Mouse (Mus musculus) embryonic facial prominence, embryonic 13.5 days (tissue): ENCODE results near the gene Olfr798. TPM values are rescaled to one million over a fixed set of nuclear protein-coding genes. Genes with fewer than 3 reads are reported as not detected.

Source experiments
- ATAC-seq: fragments of 200-750 bp; cut with Nextera tagmentation; 2 replicates; pipeline ENCODE4 v1.8.0; 2017; ENCODE audit warnings: low read depth; ENCODE audit not compliant: insufficient number of reproducible peaks, insufficient read depth, low FRiP score, low TSS enrichment
- H3K27ac ChIP-seq: fragments of 300-500 bp; sonication (generic); 2 replicates; pipeline ENCODE4 v1.5.1; 2015; ENCODE audit warnings: moderate library complexity, mild to moderate bottlenecking, inconsistent platforms
- H3K27me3 ChIP-seq: fragments of 300-500 bp; sonication (generic); 2 replicates; pipeline ENCODE4 v1.6.1; 2015; ENCODE audit warnings: mild to moderate bottlenecking, inconsistent platforms
- H3K36me3 ChIP-seq: fragments of 300-500 bp; sonication (generic); 2 replicates; pipeline ENCODE4 v1.6.1; 2015; ENCODE audit warnings: mild to moderate bottlenecking, inconsistent platforms
- H3K4me1 ChIP-seq: fragments of 300-500 bp; sonication (generic); 2 replicates; pipeline ENCODE4 v1.6.1; 2015; ENCODE audit warnings: inconsistent platforms
- H3K4me2 ChIP-seq: fragments of 300-500 bp; sonication (generic); 2 replicates; pipeline ENCODE4 v1.6.1; 2015; ENCODE audit warnings: moderate library complexity, mild to moderate bottlenecking, inconsistent platforms
- H3K4me3 ChIP-seq: fragments of 300-500 bp; sonication (generic); 2 replicates; pipeline ENCODE4 v1.5.1; 2015; ENCODE audit warnings: mild to moderate bottlenecking, inconsistent platforms
- H3K9ac ChIP-seq: fragments of 300-500 bp; sonication (generic); 2 replicates; pipeline ENCODE4 v1.6.1; 2015; ENCODE audit warnings: mild to moderate bottlenecking, inconsistent platforms
- H3K9me3 ChIP-seq: fragments of 300-500 bp; sonication (generic); 2 replicates; pipeline ENCODE4 v1.6.1; 2016; ENCODE audit warnings: inconsistent platforms
- WGBS: fragments of 180-500 bp; shearing (Covaris S2); methylation state at CpG from one replicate; pipeline ENCODE4 v1.1.7; 2015; ENCODE audit warnings: mixed read lengths; 5-methylcytosine and 5-hydroxymethylcytosine counted together
- microRNA-seq: library from miRNA; unstranded; fragments of <30 nt; microRNA quantifications from one replicate; pipeline ENCODE4, GENCODE M21; 2016
- polyA plus RNA-seq: library from polyadenylated mRNA; unstranded; fragments of >200 nt; fragmentation: Nextera tagmentation; extraction: Ambion mirVana; gene quantifications from 2 replicates; pipeline ENCODE4 v1.2.1, GENCODE M21; 2015

Gene Olfr798
- not detected in 2 replicates for polyA plus RNA-seq

GRCm38 (mm10) chr10:129627834-129628233, at the start of gene Olfr798:
Gene Olfr798, minus strand, starts transcription at chr10:129627934.
- H3K27me3 ChIP-seq, result no peaks in the 10 kb centered on the region
- WGBS, result 78% methylated on average over 1 of the region's 1 CpGs
- no peak within 1 kb of the TSS for H3K4me2 ChIP-seq
- no peak within 1 kb of the TSS for H3K9ac ChIP-seq
- no peaks in the 10 kb centered on the region for H3K36me3 ChIP-seq
- no peak within 1 kb of the TSS for H3K27ac ChIP-seq
- H3K4me1 ChIP-seq, result no peaks in the 10 kb centered on the region
- H3K9me3 ChIP-seq, result no peaks in the 10 kb centered on the region
- no peak for ATAC-seq
- no peak within 1 kb of the TSS for H3K4me3 ChIP-seq

- no peak within 1 kb of the TSS for H3K4me2 ChIP-seq
- no peaks in the 10 kb centered on the region for H3K4me1 ChIP-seq
- no peak within 1 kb of the TSS for H3K27ac ChIP-seq
- no peaks in the 10 kb centered on the region for H3K36me3 ChIP-seq
- H3K27me3 ChIP-seq, result no peaks in the 10 kb centered on the region
- WGBS, result 76% methylated on average over 1 of the region's 1 CpGs
- H3K9ac ChIP-seq, result no peak within 1 kb of the TSS
- no peaks in the 10 kb centered on the region for H3K9me3 ChIP-seq
- no peak for ATAC-seq
- no peak within 1 kb of the TSS for H3K4me3 ChIP-seq
Observed at GRCm38 (mm10) chr10:129673765-129674164, 46.0 kb upstream of the Olfr798 start, which contains the start of gene Olfr801. Gene Olfr801, minus strand, starts transcription at chr10:129673865.

- Histone ChIP-seq H3K27me3 (no peaks in the 10 kb centered on the region), H3K27ac (no peak within 1 kb of the TSS), H3K9ac (no peak within 1 kb of the TSS), H3K4me1 (no peaks in the 10 kb centered on the region), H3K4me2 (no peak within 1 kb of the TSS), H3K36me3 (no peaks in the 10 kb centered on the region), H3K4me3 (no peak within 1 kb of the TSS), H3K9me3 (no peaks in the 10 kb centered on the region)
- ATAC-seq, result no peak
Observed at GRCm38 (mm10) chr10:129657394-129657793, 29.7 kb upstream of the Olfr798 start, which contains the start of gene Olfr800. Gene Olfr800, plus strand, starts transcription at chr10:129657694.

- H3K4me2 ChIP-seq, result no peak overlapping the region
- no peak overlapping the region for H3K9ac ChIP-seq
- no peaks in the 10 kb centered on the region for H3K36me3 ChIP-seq
- no peak overlapping the region for H3K4me3 ChIP-seq
- no peaks in the 10 kb centered on the region for H3K27me3 ChIP-seq
- no peak for ATAC-seq
- H3K4me1 ChIP-seq, result no peaks in the 10 kb centered on the region
- H3K9me3 ChIP-seq, result no peaks in the 10 kb centered on the region
- WGBS, result 91% methylated on average over 1 of the region's 1 CpGs
- H3K27ac ChIP-seq, result no peak overlapping the region
Observed at GRCm38 (mm10) chr10:129651763-129652162, 24.0 kb upstream of the Olfr798 start.

GRCm38 (mm10) chr10:129637184-129637583, 9.4 kb upstream of the Olfr798 start, which contains the start of gene Olfr799:
Gene Olfr799, plus strand, starts transcription at chr10:129637484.
- Histone ChIP-seq H3K36me3 (no peaks in the 10 kb centered on the region), H3K27ac (no peak within 1 kb of the TSS), H3K9ac (no peak within 1 kb of the TSS), H3K4me2 (no peak within 1 kb of the TSS), H3K27me3 (no peaks in the 10 kb centered on the region), H3K4me1 (no peaks in the 10 kb centered on the region), H3K4me3 (no peak within 1 kb of the TSS), H3K9me3 (no peaks in the 10 kb centered on the region)
- no peak for ATAC-seq
- WGBS, result 13% methylated on average over 1 of the region's 1 CpGs

- H3K9me3 ChIP-seq, result no peaks in the 10 kb centered on the region
- no peak overlapping the region for H3K9ac ChIP-seq
- H3K36me3 ChIP-seq, result no peaks in the 10 kb centered on the region
- no peaks in the 10 kb centered on the region for H3K4me1 ChIP-seq
- H3K27me3 ChIP-seq, result no peaks in the 10 kb centered on the region
- H3K27ac ChIP-seq, result no peak overlapping the region
- H3K4me3 ChIP-seq, result no peak overlapping the region
- ATAC-seq, result no peak
- H3K4me2 ChIP-seq, result no peak overlapping the region
Observed at GRCm38 (mm10) chr10:129623251-129623650, 4.5 kb downstream of the Olfr798 start.

GRCm38 (mm10) chr10:129621724-129622123, 6.0 kb downstream of the Olfr798 start:
- H3K27me3 ChIP-seq, result no peaks in the 10 kb centered on the region
- H3K4me3 ChIP-seq, result no peak overlapping the region
- no peak overlapping the region for H3K9ac ChIP-seq
- ATAC-seq, result no peak
- 41% methylated on average over 1 of the region's 1 CpGs for WGBS
- no peaks in the 10 kb centered on the region for H3K4me1 ChIP-seq
- H3K9me3 ChIP-seq, result no peaks in the 10 kb centered on the region
- no peak overlapping the region for H3K27ac ChIP-seq
- no peaks in the 10 kb centered on the region for H3K36me3 ChIP-seq
- no peak overlapping the region for H3K4me2 ChIP-seq

- no peak for ATAC-seq
- Histone ChIP-seq H3K4me3 (no peak within 1 kb of the TSS), H3K27me3 (no peaks in the 10 kb centered on the region), H3K9ac (no peak within 1 kb of the TSS), H3K9me3 (no peaks in the 10 kb centered on the region), H3K36me3 (no peaks in the 10 kb centered on the region), H3K4me1 (no peaks in the 10 kb centered on the region), H3K27ac (no peak within 1 kb of the TSS), H3K4me2 (no peak within 1 kb of the TSS)
- WGBS, result 94% methylated on average over 1 of the region's 1 CpGs
Observed at GRCm38 (mm10) chr10:129612470-129612869, 15.3 kb downstream of the Olfr798 start, which contains the start of gene Olfr796. Gene Olfr796, minus strand, starts transcription at chr10:129612570.

GRCm38 (mm10) chr10:129577066-129577465, 50.7 kb downstream of the Olfr798 start:
- no peaks in the 10 kb centered on the region for H3K36me3 ChIP-seq
- no peaks in the 10 kb centered on the region for H3K4me1 ChIP-seq
- no peaks in the 10 kb centered on the region for H3K9me3 ChIP-seq
- H3K9ac ChIP-seq, result no peak overlapping the region
- no peaks in the 10 kb centered on the region for H3K27me3 ChIP-seq
- H3K4me2 ChIP-seq, result no peak overlapping the region
- H3K27ac ChIP-seq, result no peak overlapping the region
- ATAC-seq, result no peak
- WGBS, result 55% methylated on average over 1 of the region's 1 CpGs
- no peak overlapping the region for H3K4me3 ChIP-seq

Small RNAs within 50 kb of the gene (microRNA-seq; reads per million reads assigned to microRNA genes)
- gene Gm23252, result not detected

Other genes with a start within 250 kb of the Olfr798 start
- 0.11 TPM in 1 of 2 replicates, not detected in the other for gene Olfr784, start 243.9 kb downstream of the Olfr798 start, polyA plus RNA-seq
- gene Olfr785, start 222.5 kb downstream of the Olfr798 start, polyA plus RNA-seq, result not detected in 2 replicates
- not detected in 2 replicates for gene Olfr786, start 200.6 kb downstream of the Olfr798 start, polyA plus RNA-seq
- not detected in 2 replicates for gene Olfr787, start 166.1 kb downstream of the Olfr798 start, polyA plus RNA-seq
- not detected in 2 replicates for gene Olfr788, start 156.9 kb downstream of the Olfr798 start, polyA plus RNA-seq
- not detected in 2 replicates for gene Olfr789, start 143.2 kb downstream of the Olfr798 start, polyA plus RNA-seq
- gene Olfr790, start 129.4 kb downstream of the Olfr798 start, polyA plus RNA-seq, result not detected in 2 replicates
- gene Olfr791, start 106.1 kb downstream of the Olfr798 start, polyA plus RNA-seq, result not detected in 2 replicates
- not detected in 2 replicates for gene Olfr792, start 88.8 kb downstream of the Olfr798 start, polyA plus RNA-seq
- gene Olfr794, start 60.3 kb downstream of the Olfr798 start, polyA plus RNA-seq, result not detected in 2 replicates
- gene Olfr796, start 15.4 kb downstream of the Olfr798 start, polyA plus RNA-seq, result not detected in 2 replicates
- not detected in 2 replicates for gene Olfr799, start 9.6 kb upstream of the Olfr798 start, polyA plus RNA-seq
- gene Olfr800, start 29.8 kb upstream of the Olfr798 start, polyA plus RNA-seq, result not detected in 2 replicates
- not detected in 2 replicates for gene Olfr801, start 45.9 kb upstream of the Olfr798 start, polyA plus RNA-seq
- gene Olfr802, start 60.2 kb upstream of the Olfr798 start, polyA plus RNA-seq, result not detected in 2 replicates
- not detected in 2 replicates for gene Olfr803, start 66.4 kb upstream of the Olfr798 start, polyA plus RNA-seq
- gene Olfr804, start 75.3 kb upstream of the Olfr798 start, polyA plus RNA-seq, result not detected in 2 replicates
- gene Olfr805, start 101.4 kb upstream of the Olfr798 start, polyA plus RNA-seq, result not detected in 2 replicates
- not detected in 2 replicates for gene Olfr806, start 114.0 kb upstream of the Olfr798 start, polyA plus RNA-seq
- gene Olfr807, start 129.9 kb upstream of the Olfr798 start, polyA plus RNA-seq, result not detected in 2 replicates
- gene Olfr808, start 137.5 kb upstream of the Olfr798 start, polyA plus RNA-seq, result not detected in 2 replicates
- gene Olfr809, start 146.7 kb upstream of the Olfr798 start, polyA plus RNA-seq, result not detected in 2 replicates
- gene Olfr810, start 167.0 kb upstream of the Olfr798 start, polyA plus RNA-seq, result 0.06 TPM in 1 of 2 replicates, not detected in the other
- not detected in 2 replicates for gene Olfr811, start 176.5 kb upstream of the Olfr798 start, polyA plus RNA-seq
- not detected in 2 replicates for gene Olfr812, start 218.2 kb upstream of the Olfr798 start, polyA plus RNA-seq
- 0.18 TPM in 1 of 2 replicates, not detected in the other for gene Olfr813, start 227.4 kb upstream of the Olfr798 start, polyA plus RNA-seq